Mouse (Mus musculus) midbrain, embryonic 13.5 days (tissue): ENCODE results near the gene Vash2. TPM values are rescaled to one million over a fixed set of nuclear protein-coding genes. Genes with fewer than 3 reads are reported as not detected.
A peak's percentile ranks its signal among the peaks of the same experiment; 100 is the strongest.

Experiments
- ATAC-seq: fragments of 200-750 bp; cut with Nextera tagmentation; 2 replicates; pipeline ENCODE4 v1.8.0; 2017; ENCODE audit warnings: mild to moderate bottlenecking, moderate TSS enrichment, moderate library complexity
- H3K27ac ChIP-seq: fragments of 300-500 bp; sonication (generic); 2 replicates; pipeline ENCODE4 v1.5.1; 2015; ENCODE audit warnings: inconsistent platforms, mild to moderate bottlenecking, moderate library complexity
- H3K27me3 ChIP-seq: fragments of 300-500 bp; sonication (generic); 2 replicates; pipeline ENCODE4 v1.6.1; 2015; ENCODE audit warnings: mild to moderate bottlenecking, inconsistent platforms
- H3K36me3 ChIP-seq: fragments of 300-500 bp; sonication (generic); 2 replicates; pipeline ENCODE4 v1.6.1; 2015; ENCODE audit warnings: mild to moderate bottlenecking, inconsistent platforms
- H3K4me1 ChIP-seq: fragments of 300-500 bp; sonication (generic); replicated peaks from 2 replicates; pipeline ENCODE4 v1.6.1; 2015; ENCODE audit warnings: inconsistent platforms
- H3K4me2 ChIP-seq: fragments of 300-500 bp; sonication (generic); replicated peaks from 2 replicates; pipeline ENCODE4 v1.6.1; 2015; ENCODE audit warnings: moderate library complexity, mild to moderate bottlenecking, inconsistent platforms
- H3K4me3 ChIP-seq: fragments of 300-500 bp; sonication (generic); replicated peaks from 2 replicates; pipeline ENCODE4 v1.5.1; 2015; ENCODE audit warnings: mild to moderate bottlenecking, inconsistent platforms
- H3K9ac ChIP-seq: fragments of 300-500 bp; sonication (generic); replicated peaks from 2 replicates; pipeline ENCODE4 v1.6.1; 2015; ENCODE audit warnings: mild to moderate bottlenecking, inconsistent platforms
- H3K9me3 ChIP-seq: fragments of 300-500 bp; sonication (generic); 2 replicates; pipeline ENCODE4 v1.6.1; 2016; ENCODE audit warnings: mild to moderate bottlenecking, inconsistent platforms
- WGBS: fragments of 180-500 bp; shearing (Covaris S2); methylation state at CpG from one replicate; pipeline ENCODE4 v1.1.7; 2015; 5-methylcytosine and 5-hydroxymethylcytosine counted together
- polyA plus RNA-seq: library from polyadenylated mRNA; unstranded; fragments of >200 nt; fragmentation: Nextera tagmentation; extraction: Ambion mirVana; gene quantifications from 2 replicates; pipeline ENCODE4 v1.2.1, GENCODE M21; 2015

Vash2 gene
- polyA plus RNA-seq, 1 experiment from 2014 or later: 77.2 TPM

- 77% methylated on average over 7 of the region's 7 CpGs for WGBS
- no peak overlapping the region for H3K27ac ChIP-seq
- no peak for ATAC-seq
- no peaks in the 10 kb centered on the region for H3K9me3 ChIP-seq
- no peak overlapping the region for H3K4me2 ChIP-seq
- H3K4me1 ChIP-seq: peaks cover 35% of the 10 kb centered on the region
- H3K36me3 ChIP-seq: peaks cover 74% of the 10 kb centered on the region
- H3K4me3 ChIP-seq: no peak overlapping the region
- no peak overlapping the region for H3K9ac ChIP-seq
- H3K27me3 ChIP-seq: no peaks in the 10 kb centered on the region
Observed at GRCm38 (mm10) chr1:190972612-190973192, 6.4 kb downstream of the Vash2 start.

DNA sequence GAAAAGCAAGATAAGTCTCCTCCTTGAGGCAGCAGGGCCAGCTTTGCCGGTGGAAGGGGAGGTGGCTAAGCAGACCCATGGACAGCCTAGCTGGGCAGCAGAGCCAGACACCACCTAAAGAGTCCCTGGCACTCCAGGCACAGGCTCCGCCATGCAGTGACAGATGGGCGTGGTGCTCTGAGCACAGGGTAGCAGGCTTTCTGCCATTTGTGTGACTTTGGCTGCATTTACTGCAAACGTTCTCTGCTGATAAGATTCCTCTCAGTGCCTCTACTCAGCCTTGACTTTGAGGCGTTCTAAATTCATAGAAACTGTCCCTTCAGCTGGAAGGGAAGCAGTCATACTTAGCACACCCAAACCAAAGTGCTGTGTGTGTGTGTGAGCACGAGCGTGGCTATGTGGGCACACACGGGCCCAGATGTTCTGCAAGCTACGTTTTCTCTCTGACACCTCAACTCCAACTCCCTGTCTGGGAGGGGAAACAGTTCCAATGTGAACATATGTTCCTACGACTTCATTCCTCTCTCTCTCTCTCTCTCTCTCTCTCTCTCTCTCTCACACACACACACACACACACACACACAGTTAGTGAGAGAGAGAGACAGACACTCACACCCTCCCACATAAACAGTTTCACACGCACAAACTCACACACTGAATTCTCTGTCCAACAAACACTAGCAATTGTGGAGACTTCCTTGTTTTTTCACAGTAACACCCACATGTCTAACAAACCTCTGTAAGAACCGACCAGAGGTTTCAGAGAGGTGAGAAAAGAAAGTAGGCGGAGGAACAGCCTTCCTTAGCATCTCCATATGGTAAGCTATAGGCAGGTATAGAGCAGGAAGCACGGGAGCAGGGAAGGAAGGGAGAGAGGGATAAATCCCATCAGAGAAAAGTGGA is 7.1 kb downstream of the Vash2 start:
- Histone ChIP-seq H3K9ac (no peak overlapping the region), H3K36me3 (peaks cover 81% of the 10 kb centered on the region), H3K27ac (no peak overlapping the region), H3K27me3 (no peaks in the 10 kb centered on the region), H3K4me1 (peaks cover 28% of the 10 kb centered on the region), H3K9me3 (no peaks in the 10 kb centered on the region), H3K4me3 (no peak overlapping the region), H3K4me2 (no peak overlapping the region)
- 89% methylated on average over 14 of the region's 14 CpGs for WGBS
- no peak for ATAC-seq

DNA sequence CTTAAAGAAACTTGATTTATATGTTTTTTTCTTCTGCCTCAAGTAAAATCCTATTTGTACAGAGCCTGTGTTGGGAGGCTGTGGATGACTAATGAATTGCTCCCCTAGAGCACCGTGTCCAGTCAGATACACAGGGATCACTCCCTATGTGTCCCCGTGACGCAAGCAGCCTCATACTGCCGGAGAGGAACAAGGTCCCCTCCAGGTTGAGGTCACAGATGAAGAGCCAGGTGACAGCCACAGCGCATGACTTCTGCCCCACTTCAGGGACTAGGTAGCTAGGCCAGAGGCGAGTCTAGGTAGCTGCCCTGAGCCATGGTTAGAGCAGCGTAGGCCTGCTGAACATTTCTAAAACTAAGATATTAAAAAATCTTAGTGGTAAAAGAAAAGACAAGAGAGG is 11.1 kb downstream of the Vash2 start:
- Histone ChIP-seq H3K27me3 (no peaks in the 10 kb centered on the region), H3K9me3 (no peaks in the 10 kb centered on the region), H3K9ac (no peak overlapping the region), H3K4me1 (no peaks in the 10 kb centered on the region; the same call in 1 of the 2 replicates), H3K4me2 (no peak overlapping the region), H3K4me3 (no peak overlapping the region), H3K27ac (no peak overlapping the region), H3K36me3 (peaks cover 95% of the 10 kb centered on the region)
- 96% methylated on average over 7 of the region's 7 CpGs for WGBS
- no peak for ATAC-seq

GRCm38 (mm10) chr1:190964992-190965780 is 13.9 kb downstream of the Vash2 start:
- peaks cover 94% of the 10 kb centered on the region for H3K36me3 ChIP-seq
- WGBS: 94% methylated on average over 15 of the region's 15 CpGs

DNA sequence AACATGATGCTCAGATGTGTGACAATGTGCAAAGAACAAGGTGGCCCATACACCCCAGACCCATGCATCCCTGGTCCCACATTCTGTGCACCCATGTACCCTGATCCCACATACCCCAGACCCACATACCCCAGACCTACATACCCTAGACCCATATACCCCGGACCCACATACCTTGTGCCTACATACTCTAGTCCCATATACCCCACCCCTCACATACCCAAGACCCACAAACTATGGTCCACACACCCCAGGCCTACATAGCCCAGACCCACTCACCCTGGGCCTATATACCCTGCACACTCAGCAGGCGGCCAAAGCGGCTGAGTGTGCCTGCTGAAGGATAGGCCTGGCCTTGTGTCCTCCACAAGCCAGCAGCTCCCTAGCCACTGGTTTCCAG is 16.3 kb downstream of the Vash2 start:
- Histone ChIP-seq H3K27ac (no peak overlapping the region), H3K27me3 (no peaks in the 10 kb centered on the region), H3K36me3 (peaks cover 96% of the 10 kb centered on the region), H3K9ac (no peak overlapping the region), H3K4me1 (no peaks in the 10 kb centered on the region), H3K9me3 (no peaks in the 10 kb centered on the region), H3K4me3 (no peak overlapping the region), H3K4me2 (no peak overlapping the region)
- ATAC-seq: peak; percentile 45; the same call in 1 of the 2 replicates
- 98% methylated on average over 3 of the region's 3 CpGs for WGBS

More at GRCm38 (mm10) chr1:190964992-190965780, 13.9 kb downstream of the Vash2 start:
- no peak overlapping the region for H3K9ac ChIP-seq
- H3K27ac ChIP-seq: no peak overlapping the region
- H3K27me3 ChIP-seq: no peaks in the 10 kb centered on the region
- no peak for ATAC-seq
- H3K9me3 ChIP-seq: no peaks in the 10 kb centered on the region
- no peak overlapping the region for H3K4me3 ChIP-seq
- H3K4me2 ChIP-seq: no peak overlapping the region
- H3K4me1 ChIP-seq: no peaks in the 10 kb centered on the region

DNA sequence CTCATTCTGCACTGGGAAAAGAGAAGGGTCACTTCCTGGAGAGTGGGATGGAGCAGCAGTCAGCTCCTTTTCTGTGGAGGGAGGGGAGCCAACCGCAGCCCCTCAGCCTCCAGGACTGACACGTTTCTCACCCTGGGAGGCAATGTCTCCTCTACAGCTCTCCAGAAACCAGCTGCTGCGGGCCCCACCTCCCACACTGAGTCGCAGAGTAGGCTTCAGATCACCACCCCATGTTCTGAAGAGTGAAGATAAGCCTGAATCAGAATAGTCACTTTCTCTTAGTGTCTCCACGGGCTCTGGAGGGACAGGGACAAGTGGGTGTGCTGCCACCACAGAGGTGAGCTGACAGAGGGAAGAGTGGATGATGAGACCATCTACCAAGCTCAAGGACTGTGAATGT is 20.3 kb downstream of the Vash2 start:
- WGBS: 93% methylated on average over 5 of the region's 5 CpGs
- H3K9me3 ChIP-seq: no peaks in the 10 kb centered on the region
- no peaks in the 10 kb centered on the region for H3K27me3 ChIP-seq
- H3K4me1 ChIP-seq: no peaks in the 10 kb centered on the region
- H3K27ac ChIP-seq: no peak overlapping the region
- H3K36me3 ChIP-seq: peaks cover 96% of the 10 kb centered on the region
- H3K4me3 ChIP-seq: no peak overlapping the region
- H3K4me2 ChIP-seq: no peak overlapping the region
- no peak for ATAC-seq
- H3K9ac ChIP-seq: no peak overlapping the region

GRCm38 (mm10) chr1:190953009-190953408 is 26.1 kb downstream of the Vash2 start:
- Histone ChIP-seq H3K36me3 (peaks cover 96% of the 10 kb centered on the region), H3K27me3 (no peaks in the 10 kb centered on the region), H3K4me1 (no peaks in the 10 kb centered on the region), H3K27ac (no peak overlapping the region), H3K9me3 (no peaks in the 10 kb centered on the region), H3K4me2 (no peak overlapping the region), H3K9ac (no peak overlapping the region), H3K4me3 (no peak overlapping the region)
- ATAC-seq: no peak
- WGBS: 85% methylated on average over 3 of the region's 3 CpGs

DNA sequence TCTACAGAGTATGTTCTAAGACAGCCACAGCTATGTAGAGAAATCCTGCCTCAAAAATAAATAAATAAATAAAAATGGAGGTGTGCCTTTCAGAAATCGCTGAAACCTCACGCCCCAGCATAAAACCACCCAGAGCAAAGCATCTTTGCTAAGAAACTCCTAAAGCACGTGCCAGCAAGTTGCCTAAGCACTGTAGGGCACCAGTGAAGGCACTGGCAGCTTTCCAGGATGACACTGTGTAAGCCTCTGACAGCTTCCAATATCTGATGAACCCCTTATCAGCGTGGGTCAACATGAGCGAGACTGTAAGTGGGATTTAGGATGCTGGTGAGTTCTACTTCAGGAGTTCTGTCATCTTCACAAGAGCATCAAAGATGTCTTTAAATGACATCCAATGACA is 28.1 kb downstream of the Vash2 start:
- no peaks in the 10 kb centered on the region for H3K27me3 ChIP-seq
- H3K4me1 ChIP-seq: no peaks in the 10 kb centered on the region
- no peak overlapping the region for H3K27ac ChIP-seq
- ATAC-seq: no peak
- no peak overlapping the region for H3K4me3 ChIP-seq
- H3K36me3 ChIP-seq: peaks cover 93% of the 10 kb centered on the region
- H3K9me3 ChIP-seq: no peaks in the 10 kb centered on the region
- 90% methylated on average over 5 of the region's 5 CpGs for WGBS
- H3K9ac ChIP-seq: no peak overlapping the region
- H3K4me2 ChIP-seq: no peak overlapping the region

DNA sequence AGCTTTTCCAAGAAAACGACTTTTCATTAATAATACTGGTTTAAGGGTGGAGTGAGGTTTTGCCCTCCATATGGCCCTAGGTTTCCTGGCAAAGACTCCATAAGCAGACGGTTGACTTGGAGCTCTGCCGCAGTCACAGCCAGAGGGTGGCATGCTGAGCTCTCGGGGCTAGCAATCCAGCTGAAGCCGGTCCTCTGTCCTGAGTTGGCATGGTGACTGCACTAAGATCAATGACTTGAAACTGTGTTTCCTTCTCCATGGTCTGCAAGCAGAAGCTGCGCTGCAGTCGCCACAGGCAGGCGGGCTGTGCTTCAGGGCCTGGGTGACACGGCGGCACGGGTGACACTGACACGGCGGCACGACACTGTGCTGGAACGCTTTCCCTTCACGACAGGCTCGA is 30.2 kb downstream of the Vash2 start:
- no peak overlapping the region for H3K9ac ChIP-seq
- WGBS: 90% methylated on average over 17 of the region's 17 CpGs
- H3K4me1 ChIP-seq: no peaks in the 10 kb centered on the region
- no peak overlapping the region for H3K4me3 ChIP-seq
- no peaks in the 10 kb centered on the region for H3K27me3 ChIP-seq
- peaks cover 87% of the 10 kb centered on the region for H3K36me3 ChIP-seq
- H3K27ac ChIP-seq: no peak overlapping the region
- no peaks in the 10 kb centered on the region for H3K9me3 ChIP-seq
- no peak for ATAC-seq
- no peak overlapping the region for H3K4me2 ChIP-seq

DNA sequence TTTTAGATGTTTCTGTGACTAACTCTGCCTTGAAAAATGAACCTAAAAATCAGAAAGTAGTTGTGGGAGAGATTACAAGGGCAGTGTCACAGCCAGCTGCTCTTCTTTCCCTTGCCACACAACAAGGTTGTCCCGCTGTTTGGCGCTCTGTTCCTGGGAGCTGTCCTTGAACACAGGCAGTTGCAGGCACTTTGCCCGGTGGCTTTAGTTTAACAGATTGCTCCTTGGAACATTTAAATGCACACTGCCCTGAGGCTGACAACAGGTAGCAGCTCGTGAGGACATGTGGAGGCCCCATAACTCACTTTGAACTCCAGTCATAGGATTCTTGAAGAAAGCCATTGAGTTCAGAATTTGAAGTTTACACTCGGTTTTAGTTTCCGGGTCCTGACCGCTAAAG is 30.7 kb downstream of the Vash2 start:
- no peak overlapping the region for H3K4me3 ChIP-seq
- no peaks in the 10 kb centered on the region for H3K9me3 ChIP-seq
- H3K27me3 ChIP-seq: no peaks in the 10 kb centered on the region
- no peak overlapping the region for H3K9ac ChIP-seq
- no peak for ATAC-seq
- peaks cover 87% of the 10 kb centered on the region for H3K36me3 ChIP-seq
- no peaks in the 10 kb centered on the region for H3K4me1 ChIP-seq
- H3K27ac ChIP-seq: no peak overlapping the region
- H3K4me2 ChIP-seq: no peak overlapping the region
- 93% methylated on average over 7 of the region's 7 CpGs for WGBS

DNA sequence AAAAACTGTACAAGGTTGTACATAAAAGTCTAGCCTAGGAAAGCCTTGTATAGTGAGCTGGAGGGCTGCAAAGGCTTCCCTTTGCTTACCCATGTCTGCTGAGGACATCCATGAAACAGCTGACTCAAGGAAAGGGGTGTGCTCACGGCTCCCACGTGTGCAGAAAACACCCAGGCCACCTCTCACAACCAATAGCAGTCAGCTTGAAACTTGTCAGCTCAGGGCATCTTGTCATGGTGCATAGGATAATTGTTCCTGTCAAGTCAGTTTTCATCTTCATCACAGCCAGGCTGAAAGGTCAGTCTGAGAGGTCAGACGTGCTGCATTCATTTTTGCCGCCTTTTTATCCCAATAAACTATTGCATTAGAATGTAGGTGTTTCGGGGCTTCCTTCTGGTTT is 31.1 kb downstream of the Vash2 start:
- H3K36me3 ChIP-seq: peaks cover 87% of the 10 kb centered on the region
- WGBS: 83% methylated on average over 5 of the region's 5 CpGs
- no peaks in the 10 kb centered on the region for H3K4me1 ChIP-seq
- H3K4me2 ChIP-seq: no peak overlapping the region
- no peaks in the 10 kb centered on the region for H3K27me3 ChIP-seq
- ATAC-seq: no peak
- H3K9me3 ChIP-seq: no peaks in the 10 kb centered on the region
- H3K4me3 ChIP-seq: no peak overlapping the region
- no peak overlapping the region for H3K9ac ChIP-seq
- H3K27ac ChIP-seq: no peak overlapping the region
